Mouse (Mus musculus) telencephalon, adult 2 months (tissue): ENCODE results near the gene Rbp1.
A peak's percentile ranks its signal among the peaks of the same experiment; 100 is the strongest.

Source experiments
- DNase-seq: peaks from one replicate; pipeline ENCODE4 v3.0.0-alpha.2; 2011; ENCODE audit warnings: low read depth, low spot score

The Rbp1 gene

GRCm38 (mm10) chr9:98424725-98425210 is 2.0 kb downstream of the Rbp1 start:
- no peak for DNase-seq

- DNase-seq: no peak
These were observed 2.7 kb downstream of the Rbp1 start for GRCm38 (mm10) chr9:98425351-98425880.

GRCm38 (mm10) chr9:98427906-98428517 is 5.3 kb downstream of the Rbp1 start:
- no peak for DNase-seq

- DNase-seq: no peak
These were observed 6.0 kb downstream of the Rbp1 start for GRCm38 (mm10) chr9:98428783-98429182.

- no peak for DNase-seq
These were observed 7.0 kb downstream of the Rbp1 start for GRCm38 (mm10) chr9:98429806-98430205.

GRCm38 (mm10) chr9:98430528-98430927 is 7.8 kb downstream of the Rbp1 start:
- no peak for DNase-seq

- DNase-seq: no peak
These were observed 10.3 kb downstream of the Rbp1 start for GRCm38 (mm10) chr9:98433021-98433420.

GRCm38 (mm10) chr9:98433956-98434588 is 11.3 kb downstream of the Rbp1 start:
- DNase-seq: no peak

- no peak for DNase-seq
These were observed 15.1 kb downstream of the Rbp1 start for GRCm38 (mm10) chr9:98437819-98438218.

GRCm38 (mm10) chr9:98439091-98439490 is 16.3 kb downstream of the Rbp1 start:
- DNase-seq: no peak

GRCm38 (mm10) chr9:98442638-98443037 is 19.9 kb downstream of the Rbp1 start:
- DNase-seq: no peak

- DNase-seq: no peak
These were observed 22.8 kb downstream of the Rbp1 start for GRCm38 (mm10) chr9:98445359-98446149.

- DNase-seq: peak; percentile 28
These were observed 28.2 kb downstream of the Rbp1 start for GRCm38 (mm10) chr9:98450976-98451375.

- no peak for DNase-seq
These were observed 43.9 kb downstream of the Rbp1 start for GRCm38 (mm10) chr9:98466709-98467108.

- DNase-seq: no peak
These were observed 57.5 kb downstream of the Rbp1 start for GRCm38 (mm10) chr9:98480172-98480749.

- no peak for DNase-seq
These were observed 59.5 kb downstream of the Rbp1 start for GRCm38 (mm10) chr9:98482256-98482655.

GRCm38 (mm10) chr9:98485020-98485419 is 62.3 kb downstream of the Rbp1 start:
- no peak for DNase-seq

- DNase-seq: no peak
These were observed 63.1 kb downstream of the Rbp1 start, which contains the start of gene Rbp2 for GRCm38 (mm10) chr9:98485815-98486214. Rbp2 (plus strand) TSS chr9:98486115.

- no peak for DNase-seq
These were observed 64.5 kb downstream of the Rbp1 start for GRCm38 (mm10) chr9:98487273-98487672.

GRCm38 (mm10) chr9:98489532-98489931 is 66.8 kb downstream of the Rbp1 start:
- no peak for DNase-seq

GRCm38 (mm10) chr9:98490128-98490527 is 67.4 kb downstream of the Rbp1 start:
- DNase-seq: no peak

- no peak for DNase-seq
These were observed 68.3 kb downstream of the Rbp1 start for GRCm38 (mm10) chr9:98491071-98491470.
